Mouse (Mus musculus): ENCODE results near the gene Kif6.

DNA sequence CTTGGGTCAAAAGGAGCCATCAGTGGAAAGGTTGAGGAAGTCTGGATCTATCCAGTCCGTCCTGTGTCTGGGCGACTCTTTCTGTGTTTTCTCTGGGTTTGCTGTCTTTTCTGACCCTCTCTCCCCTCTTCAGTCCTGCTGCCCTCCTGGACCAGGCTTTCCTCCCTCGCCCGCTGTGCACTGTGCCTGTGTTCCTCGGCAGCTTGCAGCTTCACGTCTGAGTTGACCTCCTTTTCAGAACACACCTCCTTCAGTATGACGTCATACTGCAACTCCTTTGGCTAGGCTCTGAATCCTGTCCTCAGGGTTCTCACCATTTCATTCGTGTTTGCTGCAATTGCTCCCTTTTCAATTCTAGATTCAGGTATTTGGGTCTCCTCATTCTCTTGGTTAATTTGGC is 18.1 kb downstream of the Kif6 start:
- TF ChIP-seq CHD2 (IDR thresholded peaks at IDR 0.05; ENCODE audit: low read depth, low read length) (no peak), ZNF384 (IDR thresholded peaks at IDR 0.05; ENCODE audit: low read depth, low read length) (no peak), ZC3H11A (IDR thresholded peaks at IDR 0.05; ENCODE audit: borderline replicate concordance, low read depth, low read length) (no peak), HCFC1 (IDR thresholded peaks at IDR 0.05; ENCODE audit: borderline replicate concordance, insufficient read depth, low read length) (no peak)

Measured in ES-E14 (cell line).